ENCODE assay signal across 15 mouse cellular contexts in genomic region chr9:70047839-70048238, GRCm38 (mm10). TPM values are rescaled to one million over a fixed set of nuclear protein-coding genes. Genes with fewer than 3 reads are reported as not detected.
A peak's percentile ranks its signal among the peaks of the same experiment; 100 is the strongest.
DNase-seq lines count a peak whose midpoint lies in the region; ATAC-seq and TF ChIP-seq lines count a peak whose summit lies in the region.
"Had no signal": no experiment of that assay in that cellular context is flagged by ENCODE, and none has a peak within 500 bp of the region (broad histone marks: within the 10 kb centered on the region; RNA-seq: fewer than 3 reads in every experiment).

No protein-coding gene starts in this region.

- H3K27me3 ChIP-seq in kidney, embryonic 14.5 days (ENCODE audit: control insufficient read depth, insufficient read depth, low read length): no peaks in the 10 kb centered on the region
- H3K27me3 ChIP-seq in E14TG2a.4 (ENCODE audit: insufficient read depth, low read length): no peaks in the 10 kb centered on the region
- H3K27me3 ChIP-seq in embryonic facial prominence, embryonic 12.5 days: no peaks in the 10 kb centered on the region
- no peaks in the 10 kb centered on the region for H3K27me3 ChIP-seq in myocyte (ENCODE audit: control insufficient read depth, insufficient read depth, insufficient read length)

- ATAC-seq in kidney, embryonic 14.5 days (ENCODE audit: low FRiP score, low TSS enrichment): no peak
- no peak for ATAC-seq in embryonic facial prominence, embryonic 12.5 days (ENCODE audit: insufficient number of reproducible peaks, insufficient read depth, low FRiP score, low TSS enrichment)

- H3K4me3 ChIP-seq in kidney, embryonic 14.5 days (ENCODE audit: low read length): no peak overlapping the region
- 0 out of 2 replicates have a peak overlapping the region, but pooled peaks have one; percentile 2 for H3K4me3 ChIP-seq in E14TG2a.4 (replicated peaks; ENCODE audit: low read length)
- H3K4me3 ChIP-seq in embryonic facial prominence, embryonic 12.5 days: no peak overlapping the region
- H3K4me3 ChIP-seq in myocyte: no peak overlapping the region

- H3ac ChIP-seq in myocyte (ENCODE audit: control insufficient read depth, insufficient read length): no peak overlapping the region

- peaks cover 20% of the 10 kb centered on the region for H3K4me1 ChIP-seq in kidney, embryonic 14.5 days (ENCODE audit: control insufficient read depth, insufficient read depth, low read length)
- peaks cover 67% of the 10 kb centered on the region for H3K4me1 ChIP-seq in E14TG2a.4 (replicated peaks; ENCODE audit: low read depth, low read length)
- H3K4me1 ChIP-seq in embryonic facial prominence, embryonic 12.5 days: peaks cover 22% of the 10 kb centered on the region

- no peaks in the 10 kb centered on the region for H3K36me3 ChIP-seq in kidney, embryonic 14.5 days (ENCODE audit: control insufficient read depth, insufficient read depth, low read length)
- H3K36me3 ChIP-seq in E14TG2a.4 (ENCODE audit: insufficient read depth, low read length): no peaks in the 10 kb centered on the region
- H3K36me3 ChIP-seq in embryonic facial prominence, embryonic 12.5 days: no peaks in the 10 kb centered on the region
- no peaks in the 10 kb centered on the region for H3K36me3 ChIP-seq in myocyte (ENCODE audit: control insufficient read depth, insufficient read depth)

- H3K4me2 ChIP-seq in kidney, embryonic 14.5 days (replicated peaks; ENCODE audit: low read depth, low read length): no peak overlapping the region
- no peak overlapping the region for H3K4me2 ChIP-seq in embryonic facial prominence, embryonic 12.5 days (replicated peaks)
- peak overlapping the region; percentile 79 for H3K4me2 ChIP-seq in myocyte (ENCODE audit: low read depth)
- H3K4me2 ChIP-seq: liver, embryonic 11.5 days had no signal

- TF ChIP-seq POLR2A in myocyte (IDR thresholded peaks at IDR 0.05; ENCODE audit: insufficient read length, low read depth): no peak

- H3K27ac ChIP-seq in kidney, embryonic 14.5 days (ENCODE audit: low read depth, low read length): peak overlapping the region; percentile 20; the same call in 1 of the 2 replicates
- peak overlapping the region; percentile 47 for H3K27ac ChIP-seq in embryonic facial prominence, embryonic 12.5 days

- no peaks in the 10 kb centered on the region for H3K9me3 ChIP-seq in kidney, embryonic 14.5 days (ENCODE audit: control insufficient read depth, low read length)
- no peaks in the 10 kb centered on the region for H3K9me3 ChIP-seq in E14TG2a.4 (ENCODE audit: low read length)
- no peaks in the 10 kb centered on the region for H3K9me3 ChIP-seq in embryonic facial prominence, embryonic 12.5 days

- TF ChIP-seq CTCF in E14TG2a.4 (conservative IDR thresholded peaks at IDR 0.05; ENCODE audit: low read length): no peak

- WGBS in kidney, embryonic 14.5 days: 43% methylated on average over 3 of the region's 3 CpGs
- 41% methylated on average over 3 of the region's 3 CpGs for WGBS in embryonic facial prominence, embryonic 12.5 days

- H3K79me2 ChIP-seq in myocyte (ENCODE audit: control insufficient read depth, insufficient read depth): no peaks in the 10 kb centered on the region

- no peak for DNase-seq in kidney, postnatal 4 days
- DNase-seq in ovary, postnatal 14 days (ENCODE audit: low spot score): no peak
- no peak for DNase-seq in adrenal gland, postnatal 4 days (ENCODE audit: low spot score in 2 of 2)
- DNase-seq in right cerebral cortex, postnatal 10 days (ENCODE audit: low spot score in 2 of 2): no peak
- DNase-seq: cerebellum, adult 9-11 months; heart, adult 11 months; heart, postnatal 36 days; kidney, adult 11 months; layer of hippocampus, postnatal 36 days had no signal

- H3K9ac ChIP-seq in kidney, embryonic 14.5 days (ENCODE audit: low read depth, low read length): no peak overlapping the region
- H3K9ac ChIP-seq in embryonic facial prominence, embryonic 12.5 days: no peak overlapping the region

TF ChIP-seq in myocyte, 11 proteins besides CTCF, POLR2A, EP300 and RAD21:
- TF ChIP-seq E2F4 (IDR thresholded peaks at IDR 0.05; ENCODE audit: insufficient read depth) (no peak), MYOG (IDR thresholded peaks at IDR 0.05; ENCODE audit: control insufficient read depth in 1 of 3, insufficient read depth in 1 of 3, insufficient read length in 2 of 3, low read depth in 2 of 3) (no peak), MYOD1 (IDR thresholded peaks at IDR 0.05; ENCODE audit: control insufficient read depth in 1 of 3, insufficient read length in 2 of 3, low read depth in 2 of 3) (no peak), POLR2AphosphoS2 (IDR thresholded peaks at IDR 0.05; ENCODE audit: insufficient read length, low read depth) (no peak), SRF (IDR thresholded peaks at IDR 0.05; ENCODE audit: control insufficient read depth, insufficient read length, low read depth) (no peak), TCF3 (IDR thresholded peaks at IDR 0.05; ENCODE audit: insufficient read length, low read depth) (no peak), MAX (IDR thresholded peaks at IDR 0.05; ENCODE audit: low read depth) (no peak), CEBPB (IDR thresholded peaks at IDR 0.05; ENCODE audit: insufficient read depth, poor library complexity, severe bottlenecking) (no peak)
TF ChIP-seq in myocyte: peak in this region for 0.

RNA-seq across cellular contexts. Expression of gene Gcnt3, which starts 10.0 kb away (rescaled TPM):
- 1.3 and 1.5 TPM in 2 replicates for polyA plus RNA-seq in kidney, embryonic 14.5 days (2014; fragmentation: Nextera tagmentation; extraction: Ambion mirVana)
- polyA plus RNA-seq in embryonic facial prominence, embryonic 12.5 days (2016; fragmentation: Nextera tagmentation; extraction: Ambion mirVana): not detected in 2 replicates
- 0.05 TPM for polyA plus RNA-seq in myocyte (2012; fragmentation: generic; extraction: Trizol)
- total RNA-seq in adrenal gland, postnatal 4 days (2021): not detected
- total RNA-seq: heart, postnatal 36 days; layer of hippocampus, postnatal 36 days had no signal
- polyA plus RNA-seq: frontal cortex, adult 2 months; liver, embryonic 11.5 days had no signal

RNA-seq across cellular contexts. Expression of gene Gtf2a2, which starts 35.5 kb away (rescaled TPM):
- polyA plus RNA-seq in kidney, embryonic 14.5 days (2014; fragmentation: Nextera tagmentation; extraction: Ambion mirVana): 214 and 254 TPM in 2 replicates
- 190 and 198 TPM in 2 replicates for polyA plus RNA-seq in embryonic facial prominence, embryonic 12.5 days (2016; fragmentation: Nextera tagmentation; extraction: Ambion mirVana)
- 71.1 TPM for polyA plus RNA-seq in myocyte (2012; fragmentation: generic; extraction: Trizol)
- 10 to 100 TPM; 86.4 to 93.0 TPM for total RNA-seq in adrenal gland, postnatal 4 days (2021)

RNA-seq across cellular contexts. Expression of gene Bnip2, which starts 58.6 kb away (rescaled TPM):
- 96.5 and 124 TPM in 2 replicates for polyA plus RNA-seq in kidney, embryonic 14.5 days (2014; fragmentation: Nextera tagmentation; extraction: Ambion mirVana)
- polyA plus RNA-seq in embryonic facial prominence, embryonic 12.5 days (2016; fragmentation: Nextera tagmentation; extraction: Ambion mirVana): 108 and 112 TPM in 2 replicates
- polyA plus RNA-seq in myocyte (2012; fragmentation: generic; extraction: Trizol): 96.8 TPM
- 100 to 1,000 TPM in 1 of 2 experiments, 10 to 100 TPM in 1; 98.8 to 109 TPM for total RNA-seq in adrenal gland, postnatal 4 days (2021)
